Mouse (Mus musculus) lung, embryonic 16.5 days (tissue): ENCODE measurements at regions not wholly inside any gene's neighbourhood (a gene's known extent, or its start where the extent isn't known, plus 50 kb on each side); places are given as distances from the start of the nearest gene placed in this dataset.
"Not testable (repeated sequence)": the region's sequence is repeated elsewhere in the genome, so short reads cannot be mapped to it uniquely, and the experiment has no call there.

Experiments
- ATAC-seq: fragments of 200-750 bp; cut with Nextera tagmentation; 2 replicates; pipeline ENCODE4 v1.8.0; 2017; ENCODE audit warnings: low read depth, mild to moderate bottlenecking, moderate library complexity
- H3K27ac ChIP-seq: fragments of 300-500 bp; sonication (generic); 2 replicates; pipeline ENCODE4 v1.5.1; 2014; ENCODE audit warnings: mild to moderate bottlenecking, control low read depth, low read length
- H3K27me3 ChIP-seq: fragments of 300-500 bp; sonication (generic); 2 replicates; pipeline ENCODE4 v1.6.1; 2014; ENCODE audit warnings: low read depth, low read length, mixed read lengths; ENCODE audit not compliant: control insufficient read depth, insufficient read depth
- H3K36me3 ChIP-seq: fragments of 300-500 bp; sonication (generic); 2 replicates; pipeline ENCODE4 v1.6.1; 2014; ENCODE audit warnings: low read length; ENCODE audit not compliant: control insufficient read depth, insufficient read depth
- H3K4me1 ChIP-seq: fragments of 300-500 bp; sonication (generic); replicated peaks from 2 replicates; pipeline ENCODE4 v1.6.1; 2014; ENCODE audit warnings: low read length, mixed read lengths; ENCODE audit not compliant: control insufficient read depth, insufficient read depth
- H3K4me2 ChIP-seq: fragments of 300-500 bp; sonication (generic); 2 replicates; pipeline ENCODE4 v1.6.1; 2014; ENCODE audit warnings: low read depth, low read length, control low read depth
- H3K4me3 ChIP-seq: fragments of 300-500 bp; sonication (generic); 2 replicates; pipeline ENCODE4 v1.5.1; 2014; ENCODE audit warnings: mild to moderate bottlenecking, low read length, control low read depth
- H3K9ac ChIP-seq: fragments of 300-500 bp; sonication (generic); 2 replicates; pipeline ENCODE4 v1.6.1; 2014; ENCODE audit warnings: low read length, control low read depth
- H3K9me3 ChIP-seq: fragments of 300-500 bp; sonication (generic); 2 replicates; pipeline ENCODE4 v1.6.1; 2016; ENCODE audit warnings: low read length; ENCODE audit not compliant: control insufficient read depth
- WGBS: fragments of 180-500 bp; shearing (Covaris S2); extraction: QIAGEN DNeasy Blood & Tissue Kit; methylation state at CpG from one replicate; pipeline ENCODE4 v1.1.7; 2014; 5-methylcytosine and 5-hydroxymethylcytosine counted together

GRCm38 (mm10) chr8:90068441-90068840 lies 279.7 kb downstream of the Tox3 start:
- H3K9me3 ChIP-seq, result no peaks in the 10 kb centered on the region
- ATAC-seq, result no peak
- no peak overlapping the region for H3K27ac ChIP-seq
- no peak overlapping the region for H3K9ac ChIP-seq
- no peaks in the 10 kb centered on the region for H3K27me3 ChIP-seq
- H3K4me3 ChIP-seq, result no peak overlapping the region
- no peaks in the 10 kb centered on the region for H3K36me3 ChIP-seq
- peaks cover 18% of the 10 kb centered on the region for H3K4me1 ChIP-seq
- WGBS, result 77% methylated on average over 4 of the region's 4 CpGs
- no peak overlapping the region for H3K4me2 ChIP-seq

GRCm38 (mm10) chr8:90064381-90064780 lies 283.8 kb downstream of the Tox3 start:
- no peaks in the 10 kb centered on the region for H3K36me3 ChIP-seq
- no peak overlapping the region for H3K9ac ChIP-seq
- ATAC-seq, result no peak
- no peak overlapping the region for H3K4me3 ChIP-seq
- H3K4me2 ChIP-seq, result no peak overlapping the region
- no peaks in the 10 kb centered on the region; the same call in 1 of the 2 replicates for H3K9me3 ChIP-seq
- WGBS, result 30% methylated on average over 6 of the region's 6 CpGs
- no peak overlapping the region for H3K27ac ChIP-seq
- H3K4me1 ChIP-seq, result peaks cover 8% of the 10 kb centered on the region; the same call in 1 of the 2 replicates
- H3K27me3 ChIP-seq, result no peaks in the 10 kb centered on the region

DNA sequence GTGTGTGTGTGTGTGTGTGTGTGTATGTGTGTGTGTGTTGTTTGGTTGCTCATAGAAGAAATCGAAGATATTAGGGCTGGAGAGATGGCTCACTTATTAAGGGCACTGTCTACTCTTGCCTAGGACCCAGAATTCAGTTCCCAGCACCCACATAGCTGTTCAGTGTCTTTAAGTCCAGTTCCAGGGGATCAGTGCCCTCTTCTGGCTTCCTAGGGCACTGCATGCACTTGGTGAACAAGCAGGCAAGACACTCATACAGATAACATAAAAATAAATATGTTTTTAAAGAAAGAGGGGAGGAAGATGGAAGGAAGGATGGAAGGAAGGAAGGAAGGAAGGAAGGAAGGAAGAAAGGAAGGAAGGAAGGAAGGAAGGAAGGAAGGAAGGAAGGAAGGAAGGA lies 284.9 kb downstream of the Tox3 start:
- Histone ChIP-seq H3K4me1 (peaks cover 6% of the 10 kb centered on the region; the same call in 1 of the 2 replicates), H3K27ac (no peak overlapping the region), H3K9ac (no peak overlapping the region), H3K4me2 (no peak overlapping the region), H3K4me3 (no peak overlapping the region), H3K27me3 (no peaks in the 10 kb centered on the region), H3K9me3 (no peaks in the 10 kb centered on the region; the same call in 1 of the 2 replicates), H3K36me3 (no peaks in the 10 kb centered on the region)
- no peak for ATAC-seq
- WGBS, result 90% methylated on average over 1 of the region's 1 CpGs

GRCm38 (mm10) chr8:90058631-90059166 lies 289.4 kb downstream of the Tox3 start:
- 81% methylated on average over 9 of the region's 9 CpGs for WGBS
- Histone ChIP-seq H3K4me1 (no peaks in the 10 kb centered on the region), H3K9me3 (no peaks in the 10 kb centered on the region; the same call in 1 of the 2 replicates), H3K4me2 (no peak overlapping the region), H3K36me3 (no peaks in the 10 kb centered on the region), H3K4me3 (no peak overlapping the region), H3K27me3 (no peaks in the 10 kb centered on the region), H3K27ac (no peak overlapping the region), H3K9ac (no peak overlapping the region)
- ATAC-seq, result no peak

GRCm38 (mm10) chr8:90056331-90056730 lies 291.8 kb downstream of the Tox3 start:
- no peak for ATAC-seq
- WGBS, result 65% methylated on average over 1 of the region's 1 CpGs

DNA sequence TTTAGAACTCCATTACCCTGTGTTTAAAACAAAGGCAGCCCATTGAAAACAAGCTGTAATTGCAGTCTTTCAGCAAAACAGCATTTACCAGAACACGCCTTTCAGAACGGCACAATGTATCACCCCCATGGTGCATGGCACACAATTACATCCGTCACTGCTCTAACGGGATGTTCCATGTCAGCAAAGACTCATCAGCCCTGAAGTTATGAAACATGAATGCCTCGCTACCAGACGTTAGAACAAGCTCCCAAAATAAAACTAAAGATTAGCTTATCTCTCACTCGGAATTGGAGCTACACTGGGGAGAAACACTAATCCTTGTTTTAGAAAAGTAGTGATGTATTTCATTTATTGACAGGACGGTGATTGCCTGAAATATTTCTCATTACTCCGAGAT lies 301.4 kb downstream of the Tox3 start:
- H3K27ac ChIP-seq, result no peak overlapping the region
- H3K36me3 ChIP-seq, result no peaks in the 10 kb centered on the region
- no peak overlapping the region for H3K9ac ChIP-seq
- no peaks in the 10 kb centered on the region for H3K27me3 ChIP-seq
- no peak overlapping the region for H3K4me3 ChIP-seq
- WGBS, result 68% methylated on average over 9 of the region's 9 CpGs
- no peak overlapping the region for H3K4me2 ChIP-seq
- no peaks in the 10 kb centered on the region for H3K4me1 ChIP-seq
- no peaks in the 10 kb centered on the region for H3K9me3 ChIP-seq
- ATAC-seq, result no peak

More at GRCm38 (mm10) chr8:90056331-90056730, 291.8 kb downstream of the Tox3 start:
- no peaks in the 10 kb centered on the region for H3K4me1 ChIP-seq
- no peaks in the 10 kb centered on the region for H3K36me3 ChIP-seq
- H3K27me3 ChIP-seq, result no peaks in the 10 kb centered on the region
- H3K4me2 ChIP-seq, result no peak overlapping the region
- no peak overlapping the region for H3K4me3 ChIP-seq
- H3K9me3 ChIP-seq, result no peaks in the 10 kb centered on the region
- no peak overlapping the region for H3K9ac ChIP-seq
- no peak overlapping the region for H3K27ac ChIP-seq

GRCm38 (mm10) chr8:90036436-90036835 lies 311.7 kb downstream of the Tox3 start:
- ATAC-seq, result no peak
- H3K4me2 ChIP-seq, result no peak overlapping the region
- no peak overlapping the region for H3K27ac ChIP-seq
- H3K9ac ChIP-seq, result no peak overlapping the region
- no peaks in the 10 kb centered on the region for H3K9me3 ChIP-seq
- H3K4me3 ChIP-seq, result no peak overlapping the region
- no peaks in the 10 kb centered on the region for H3K4me1 ChIP-seq
- 19% methylated on average over 3 of the region's 3 CpGs for WGBS
- H3K27me3 ChIP-seq, result no peaks in the 10 kb centered on the region
- H3K36me3 ChIP-seq, result no peaks in the 10 kb centered on the region

GRCm38 (mm10) chr8:90032572-90032971 lies 315.6 kb downstream of the Tox3 start:
- no peak overlapping the region for H3K4me3 ChIP-seq
- H3K4me2 ChIP-seq, result no peak overlapping the region
- no peak overlapping the region for H3K9ac ChIP-seq
- no peak overlapping the region for H3K27ac ChIP-seq
- no peaks in the 10 kb centered on the region for H3K9me3 ChIP-seq
- H3K36me3 ChIP-seq, result no peaks in the 10 kb centered on the region
- ATAC-seq, result no peak
- no peaks in the 10 kb centered on the region for H3K4me1 ChIP-seq
- no peaks in the 10 kb centered on the region for H3K27me3 ChIP-seq
- WGBS, result 89% methylated on average over 4 of the region's 4 CpGs

DNA sequence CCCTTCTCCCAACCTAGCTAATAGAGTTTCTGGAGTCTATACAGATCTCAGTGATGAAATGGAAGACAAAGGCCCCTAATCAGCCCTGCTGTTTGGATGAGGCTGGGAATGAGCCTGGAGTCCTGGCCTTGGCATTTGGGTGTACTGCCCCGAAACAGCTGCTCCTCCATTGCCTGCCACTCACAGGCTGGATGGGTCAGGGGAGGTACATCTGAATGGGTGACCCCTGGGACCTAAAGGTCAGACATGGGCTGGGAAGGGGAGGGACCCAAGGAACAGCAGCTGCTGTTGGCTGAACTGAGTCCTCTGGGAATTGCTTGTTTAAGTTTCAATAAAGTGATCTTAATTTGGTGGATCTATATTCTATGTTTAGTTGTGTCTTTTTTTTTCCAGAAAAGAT lies 316.9 kb downstream of the Tox3 start:
- no peak for ATAC-seq
- H3K4me1 ChIP-seq, result no peaks in the 10 kb centered on the region
- no peak overlapping the region for H3K4me3 ChIP-seq
- H3K27ac ChIP-seq, result no peak overlapping the region
- H3K9ac ChIP-seq, result no peak overlapping the region
- 48% methylated on average over 1 of the region's 1 CpGs for WGBS
- H3K4me2 ChIP-seq, result no peak overlapping the region
- no peaks in the 10 kb centered on the region for H3K27me3 ChIP-seq
- H3K9me3 ChIP-seq, result no peaks in the 10 kb centered on the region
- no peaks in the 10 kb centered on the region for H3K36me3 ChIP-seq

GRCm38 (mm10) chr8:90017958-90018357 lies 330.2 kb downstream of the Tox3 start:
- not testable (repeated sequence) for H3K36me3 ChIP-seq, H3K27me3 ChIP-seq, H3K27ac ChIP-seq, H3K4me1 ChIP-seq, H3K9ac ChIP-seq, H3K9me3 ChIP-seq, H3K4me3 ChIP-seq, ATAC-seq, H3K4me2 ChIP-seq
- WGBS, result 60% methylated on average over 1 of the region's 1 CpGs
